In genomic region chr15:100188542-100188941, GRCm38 (mm10) we compare ENCODE assay signal across 11 mouse cellular contexts. TPM values are rescaled to one million over a fixed set of nuclear protein-coding genes. Genes with fewer than 3 reads are reported as not detected.
DNase-seq lines count a peak whose midpoint lies in the region; ATAC-seq and TF ChIP-seq lines count a peak whose summit lies in the region.
"Had no signal": no experiment of that assay in that cellular context is flagged by ENCODE, and none has a peak within 500 bp of the region (broad histone marks: within the 10 kb centered on the region; RNA-seq: fewer than 3 reads in every experiment).

No protein-coding gene starts in this region.

- ATAC-seq in limb, embryonic 11.5 days (ENCODE audit: insufficient number of reproducible peaks, low FRiP score, low TSS enrichment, low read depth): no peak

- H3K9me3 ChIP-seq in limb, embryonic 11.5 days (ENCODE audit: control insufficient read depth, low read length): no peaks in the 10 kb centered on the region
- H3K9me3 ChIP-seq in limb, embryonic 10.5 days (replicated peaks): no peaks in the 10 kb centered on the region
- H3K9me3 ChIP-seq in ES-E14 (ENCODE audit: control insufficient read depth, insufficient read depth, low read depth, low read length): no peaks in the 10 kb centered on the region

- H3K4me1 ChIP-seq in limb, embryonic 11.5 days (ENCODE audit: control insufficient read depth, insufficient read depth, low read length): no peaks in the 10 kb centered on the region
- no peaks in the 10 kb centered on the region for H3K4me1 ChIP-seq in limb, embryonic 10.5 days
- no peaks in the 10 kb centered on the region for H3K4me1 ChIP-seq in ES-E14 (ENCODE audit: control insufficient read depth in 2 of 2, insufficient read depth in 2 of 2, low read length in 2 of 2, poor library complexity in 1 of 2)

- no peak overlapping the region for H3K27ac ChIP-seq in limb, embryonic 11.5 days (replicated peaks; ENCODE audit: low read depth, low read length)
- no peak overlapping the region for H3K27ac ChIP-seq in limb, embryonic 10.5 days
- no peak overlapping the region for H3K27ac ChIP-seq in ES-E14 (ENCODE audit: insufficient read depth, low read depth, low read length, poor library complexity, severe bottlenecking)

- no peak overlapping the region for H3K4me3 ChIP-seq in limb, embryonic 11.5 days (ENCODE audit: low read depth, low read length)
- H3K4me3 ChIP-seq in limb, embryonic 10.5 days: no peak overlapping the region
- no peak overlapping the region for H3K4me3 ChIP-seq in ES-E14 (ENCODE audit: insufficient read depth in 1 of 2, low read depth in 1 of 2, low read length in 2 of 2, poor library complexity in 1 of 2, severe bottlenecking in 1 of 2)

- peaks cover 15% of the 10 kb centered on the region for H3K36me3 ChIP-seq in limb, embryonic 11.5 days (ENCODE audit: control insufficient read depth, insufficient read depth, low read length)
- peaks cover 98% of the 10 kb centered on the region for H3K36me3 ChIP-seq in limb, embryonic 10.5 days
- peaks cover 25% of the 10 kb centered on the region for H3K36me3 ChIP-seq in ES-E14 (ENCODE audit: control insufficient read depth, insufficient read depth, low read length, poor library complexity, severe bottlenecking)

- H3K9ac ChIP-seq in limb, embryonic 11.5 days (ENCODE audit: low read length): no peak overlapping the region
- no peak overlapping the region for H3K9ac ChIP-seq in ES-E14 (ENCODE audit: insufficient read depth, low read depth, low read length, poor library complexity, severe bottlenecking)

- peak; percentile 11 for DNase-seq in embryo, embryonic 11 days
- DNase-seq in embryo, embryonic 9.5 days (ENCODE audit: extremely low spot score): no peak
- DNase-seq in limb, embryonic 11.5 days (ENCODE audit: low spot score): peak; percentile 27
- DNase-seq in limb, embryonic 10.5 days (ENCODE audit: low spot score): no peak
- DNase-seq in ES-E14 (ENCODE audit: low read depth, low spot score): peak; percentile 15
- DNase-seq in mesoderm, embryonic 11.5 days (ENCODE audit: low read depth, low spot score): peak; percentile 14
- DNase-seq in cerebellum, adult 11 months: no peak
- no peak for DNase-seq in cerebellum, adult 8-10 months
- DNase-seq: cerebellum, adult 9-11 months; left cerebral cortex, postnatal 4 days had no signal

- WGBS in limb, embryonic 11.5 days: 94% methylated on average over 5 of the region's 5 CpGs
- 96% methylated on average over 5 of the region's 5 CpGs for WGBS in limb, embryonic 10.5 days

- in situ Hi-C loops in ES-E14 (cut with MboI; ENCODE audit: low sequenced_read_pairs in 2 of 2, unreplicated experiment in 2 of 2): no loop called here

- no peaks in the 10 kb centered on the region for H3K27me3 ChIP-seq in limb, embryonic 11.5 days (ENCODE audit: control insufficient read depth, insufficient read depth, low read length)
- H3K27me3 ChIP-seq in limb, embryonic 10.5 days (ENCODE audit: low read depth, poor library complexity, severe bottlenecking): no peaks in the 10 kb centered on the region

- no peak overlapping the region for H3K4me2 ChIP-seq in limb, embryonic 11.5 days (ENCODE audit: low read depth, severe bottlenecking)
- H3K4me2 ChIP-seq: heart, embryonic 11.5 days had no signal

TF ChIP-seq in ES-E14, 5 proteins besides CTCF, POLR2A, EP300 and RAD21:
- TF ChIP-seq HCFC1 (IDR thresholded peaks at IDR 0.05; ENCODE audit: borderline replicate concordance, insufficient read depth, low read length): no peak
- TF ChIP-seq CHD2 (IDR thresholded peaks at IDR 0.05; ENCODE audit: low read depth, low read length): no peak
- TF ChIP-seq ZNF384 (IDR thresholded peaks at IDR 0.05; ENCODE audit: low read depth, low read length): no peak
- TF ChIP-seq ZC3H11A (IDR thresholded peaks at IDR 0.05; ENCODE audit: borderline replicate concordance, low read depth, low read length): no peak
- TF ChIP-seq MAFK (IDR thresholded peaks at IDR 0.05; ENCODE audit: insufficient read depth, low read depth, low read length): no peak

RNA-seq across cellular contexts. Expression of gene Atf1, which starts 39.1 kb away (rescaled TPM):
- 44.5 and 55.0 TPM in 2 replicates for polyA plus RNA-seq in limb, embryonic 11.5 days (2014; fragmentation: Nextera tagmentation; extraction: Ambion mirVana)
- 42.5 and 43.0 TPM in 2 replicates for polyA plus RNA-seq in limb, embryonic 10.5 days (2016; fragmentation: Nextera tagmentation; extraction: Ambion mirVana)
- total RNA-seq in ES-E14 (2012; rRNA removed): 26.4 and 47.2 TPM in 2 replicates

Comparison
In these comparisons a context has a peak if more than half of its experiments do, and no peak if none do; other contexts are left out.
1. DNase-seq: peak in embryo, embryonic 11 days (single experiment), limb, embryonic 11.5 days (single experiment), ES-E14 (single experiment) and mesoderm, embryonic 11.5 days (single experiment); none in embryo, embryonic 9.5 days (single experiment), limb, embryonic 10.5 days (single experiment), cerebellum, adult 11 months (single experiment) and cerebellum, adult 8-10 months (single experiment).